Mouse (Mus musculus) gastrocnemius, adult 2 months (tissue): Measurements from ENCODE around the gene Scml4. TPM values are rescaled to one million over a fixed set of nuclear protein-coding genes. Genes with fewer than 3 reads are reported as not detected.

ENCODE experiments used
- DNase-seq: peaks from one replicate; pipeline ENCODE4 v3.0.0; 2022
- H3K27ac ChIP-seq: fragments of 200-600 bp; 2 replicates; pipeline ENCODE4 v1.8.1; 2022; ENCODE audit warnings: mild to moderate bottlenecking
- H3K4me3 ChIP-seq: fragments of 200-600 bp; 2 replicates; pipeline ENCODE4 v1.8.1; 2022; ENCODE audit warnings: mild to moderate bottlenecking, moderate library complexity
- CTCF ChIP-seq: fragments of 200-600 bp; IDR thresholded peaks from 2 replicates; pipeline ENCODE4 v1.8.1; 2022; ENCODE audit warnings: antibody characterized with exemption, mild to moderate bottlenecking, moderate library complexity
- intact Hi-C: fragments of 180-260 bp; cut with DNase I; formaldehyde crosslinking; loops from one replicate; pipeline ENCODE4 v1.15.1; 2025
- total RNA-seq, 2 experiments: library from RNA; stranded (reverse); gene quantifications; 2 replicates each; pipeline ENCODE4 v1.2.3; 2021

The Scml4 gene
- total RNA-seq, 2 experiments from 2014 or later = 0.46 to 0.59 TPM

DNA sequence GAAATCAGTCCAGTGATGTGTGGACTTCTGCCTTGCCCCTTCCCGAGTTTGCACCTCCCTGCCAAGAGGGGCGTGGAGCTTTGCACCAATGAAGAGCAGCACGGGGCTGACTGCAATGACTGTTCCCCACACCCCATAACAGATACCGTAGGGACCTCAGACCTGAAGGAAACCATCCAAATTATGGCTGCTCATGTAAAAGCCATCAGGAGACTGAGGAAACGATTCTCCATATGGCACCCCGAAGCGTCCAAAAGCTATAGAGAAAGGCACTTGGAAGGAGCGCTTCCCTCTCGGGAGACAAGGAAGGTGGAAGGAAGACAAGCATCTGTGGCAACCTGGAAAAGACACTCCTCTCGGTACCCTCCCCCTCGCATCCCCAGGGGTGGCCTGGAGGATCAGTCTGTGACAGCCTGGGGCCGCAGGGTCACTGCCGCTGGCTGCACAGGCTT is 134.2 kb downstream of the Scml4 start:
- TF ChIP-seq CTCF = no peak
- Histone ChIP-seq H3K4me3 (peak overlapping the region; percentile 66), H3K27ac (peak overlapping the region; percentile 93)
- intact Hi-C loops = loop anchor here (5.0 kb wide), 1 partner anchor 228 kb away; the partner anchor contains the start of gene Pdss2
- peak; percentile 76 for DNase-seq

DNA sequence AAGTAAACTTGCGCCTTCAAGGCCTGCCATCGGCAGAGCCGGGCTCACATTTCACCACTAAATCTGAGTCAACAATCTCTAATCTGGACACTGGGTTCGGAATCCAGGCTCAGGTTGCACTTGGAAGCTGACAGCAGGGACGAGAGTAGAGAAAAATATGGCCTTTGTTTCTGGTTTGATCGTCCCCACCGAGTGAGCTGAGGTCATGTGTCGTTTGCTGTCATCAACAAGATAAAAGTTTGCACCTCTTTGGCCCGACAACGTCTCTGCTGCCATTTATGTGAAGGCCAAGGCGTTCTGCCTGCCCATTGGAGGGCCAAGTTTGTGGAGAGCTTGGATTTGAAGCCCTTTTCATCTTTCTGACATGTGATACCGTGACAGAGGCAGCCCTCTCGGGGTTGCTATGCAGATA is 135.3 kb downstream of the Scml4 start:
- DNase-seq = peak; percentile 67
- peak overlapping the region; percentile 66 for H3K4me3 ChIP-seq

GRCm38 (mm10) chr10:42997278-42997677 is 137.1 kb downstream of the Scml4 start:
- intact Hi-C loops = no loop called here

More for the DNA sequence above, 135.3 kb downstream of the Scml4 start:
- peak overlapping the region; percentile 93 for H3K27ac ChIP-seq
- no peak for TF ChIP-seq CTCF
- intact Hi-C loops = no loop called here

GRCm38 (mm10) chr10:42999324-42999723 is 139.2 kb downstream of the Scml4 start:
- intact Hi-C loops = no loop called here
- H3K27ac ChIP-seq = no peak overlapping the region
- no peak overlapping the region for H3K4me3 ChIP-seq
- no peak for DNase-seq
- TF ChIP-seq CTCF = no peak

More at GRCm38 (mm10) chr10:42997278-42997677, 137.1 kb downstream of the Scml4 start:
- H3K4me3 ChIP-seq = peak overlapping the region; percentile 58
- no peak for TF ChIP-seq CTCF
- H3K27ac ChIP-seq = peak overlapping the region; percentile 93
- no peak for DNase-seq

DNA sequence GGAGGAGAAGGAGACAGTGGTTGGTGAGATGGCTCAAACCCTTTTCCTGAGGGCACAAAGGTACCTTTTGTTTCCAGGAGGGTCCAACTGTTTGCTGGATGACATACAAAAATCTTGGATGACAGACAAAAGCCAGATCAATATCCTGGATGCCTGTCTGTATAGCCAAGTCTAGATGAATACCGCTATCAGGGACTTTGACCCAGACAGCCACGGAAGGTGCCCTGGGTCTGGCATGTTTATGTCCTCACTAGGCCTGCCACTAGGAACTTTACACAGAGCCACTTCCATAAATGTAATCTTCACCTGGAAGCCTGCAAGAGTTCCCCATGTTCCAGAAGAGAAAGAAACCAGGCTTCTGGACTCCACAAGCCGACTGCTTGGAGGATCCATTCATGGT is 141.3 kb downstream of the Scml4 start:
- no peak for TF ChIP-seq CTCF
- intact Hi-C loops = no loop called here
- no peak for DNase-seq
- no peak overlapping the region for H3K4me3 ChIP-seq
- peak overlapping the region; percentile 78; the same call in 1 of the 2 replicates for H3K27ac ChIP-seq

DNA sequence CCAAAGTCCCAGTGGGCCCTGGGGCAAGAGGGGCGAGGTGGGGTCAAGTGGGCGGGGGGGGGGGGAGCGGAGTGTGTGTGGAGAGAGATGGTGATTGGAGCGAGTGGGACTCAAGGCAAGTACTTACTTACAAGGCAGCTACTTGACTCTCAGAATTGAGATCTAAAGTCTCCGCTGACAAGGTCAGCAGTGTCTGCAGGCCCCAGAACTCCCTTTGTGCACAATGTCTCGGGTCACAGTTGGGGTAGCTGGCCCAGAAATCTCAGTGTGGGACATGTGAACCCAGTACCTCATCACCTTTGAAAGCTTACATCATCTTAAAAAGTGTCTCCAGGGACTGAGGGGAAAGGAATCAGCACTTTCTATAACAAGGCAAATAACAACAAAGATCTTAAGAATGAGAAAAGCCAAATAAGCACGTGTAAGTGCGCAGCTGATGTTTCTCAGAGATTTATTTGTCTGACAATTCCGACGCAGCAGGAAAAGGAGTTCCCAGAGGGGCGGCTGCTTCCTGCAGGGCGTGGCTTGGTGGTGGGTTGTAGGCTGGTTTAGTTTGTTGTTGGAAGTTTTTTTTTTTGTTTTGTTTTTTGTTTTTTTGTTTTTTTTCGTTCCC is 142.0 kb downstream of the Scml4 start:
- Histone ChIP-seq H3K4me3 (peak overlapping the region; percentile 66), H3K27ac (peak overlapping the region; percentile 78)
- DNase-seq = no peak
- no peak for TF ChIP-seq CTCF
- intact Hi-C loops = no loop called here

DNA sequence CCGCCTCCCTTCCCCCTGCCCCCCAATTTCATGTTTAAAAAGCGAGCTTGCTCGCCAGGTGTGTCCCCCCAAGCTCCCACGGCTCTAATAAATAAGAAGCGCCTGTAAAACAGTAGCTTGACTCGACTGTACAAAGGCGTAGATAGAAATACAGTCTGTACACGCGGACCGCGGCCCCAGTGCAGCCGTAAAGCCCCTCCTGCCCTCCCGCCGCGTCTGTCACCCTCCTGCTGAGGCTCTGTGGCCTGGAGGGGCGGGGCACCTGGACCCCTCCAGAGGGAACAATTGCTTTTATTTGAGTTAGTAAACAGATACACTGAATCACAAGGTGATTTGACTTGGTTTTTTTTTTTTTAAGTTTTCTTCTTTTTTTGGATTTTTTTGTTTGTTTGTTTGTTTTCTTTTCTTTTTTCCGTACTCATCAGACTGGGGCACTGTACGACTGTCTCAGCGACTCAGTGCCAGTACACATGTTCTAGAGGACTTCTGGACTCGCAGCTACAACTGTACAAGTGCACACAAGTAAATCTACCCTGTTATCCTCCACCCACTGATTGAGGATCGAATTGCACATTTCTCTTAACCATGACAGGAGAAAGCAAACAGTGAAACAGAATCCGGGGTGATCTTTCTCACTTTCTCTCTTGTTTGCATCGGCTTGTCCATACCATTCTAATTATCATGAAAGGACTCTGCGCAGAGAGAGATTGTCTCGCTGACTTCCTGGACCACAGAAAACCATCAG is 142.7 kb downstream of the Scml4 start:
- no peak for DNase-seq
- Histone ChIP-seq H3K27ac (peak overlapping the region; percentile 78), H3K4me3 (peak overlapping the region; percentile 66)
- intact Hi-C loops = no loop called here
- no peak for TF ChIP-seq CTCF

GRCm38 (mm10) chr10:43003466-43003757 is 143.2 kb downstream of the Scml4 start:
- Histone ChIP-seq H3K27ac (peak overlapping the region; percentile 78), H3K4me3 (peak overlapping the region; percentile 66)
- intact Hi-C loops = no loop called here
- no peak for DNase-seq
- TF ChIP-seq CTCF = no peak

DNA sequence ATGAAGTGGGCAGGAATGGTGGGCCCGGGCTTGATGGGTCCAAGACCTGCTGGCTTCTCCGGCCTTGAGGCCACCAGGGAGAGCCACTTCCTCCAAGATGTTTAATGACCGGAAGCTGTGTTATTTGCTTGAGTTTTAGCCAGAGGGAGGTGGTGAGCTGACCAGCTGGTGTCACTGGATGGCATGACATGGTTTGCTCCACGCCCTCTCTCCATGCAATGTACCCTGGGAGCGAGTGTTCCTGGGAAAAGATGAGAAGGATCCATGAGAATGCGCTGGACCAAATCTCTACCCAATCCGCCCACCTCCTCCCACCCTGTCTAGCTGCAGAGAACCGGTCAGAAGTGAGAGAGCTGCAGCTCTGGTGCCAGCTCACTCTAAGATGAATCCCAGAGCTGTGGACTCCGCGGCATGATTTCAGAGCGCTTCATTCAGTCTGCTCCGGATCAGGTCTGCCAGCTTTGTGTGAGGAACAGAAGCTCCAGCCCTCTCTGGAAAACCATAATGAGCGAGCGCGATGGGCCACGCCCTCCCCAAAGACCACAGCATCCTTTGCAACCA is 144.1 kb downstream of the Scml4 start:
- intact Hi-C loops = no loop called here
- H3K27ac ChIP-seq = peak overlapping the region; percentile 78
- no peak for DNase-seq
- no peak overlapping the region for H3K4me3 ChIP-seq
- no peak for TF ChIP-seq CTCF

- Histone ChIP-seq H3K4me3 (no peak overlapping the region), H3K27ac (peak overlapping the region; percentile 78)
- intact Hi-C loops = loop anchor here (5.0 kb wide), 1 partner anchor 167 kb away; the partner anchor contains the start of genes 9030612E09Rik and Sobp
- TF ChIP-seq CTCF = no peak
- DNase-seq = no peak
These were observed 144.9 kb downstream of the Scml4 start for GRCm38 (mm10) chr10:43005031-43005430.

GRCm38 (mm10) chr10:43005677-43006076 is 145.5 kb downstream of the Scml4 start:
- H3K4me3 ChIP-seq = no peak overlapping the region
- H3K27ac ChIP-seq = peak overlapping the region; percentile 78
- DNase-seq = no peak
- no peak for TF ChIP-seq CTCF
- intact Hi-C loops = loop anchor here (5.0 kb wide), 1 partner anchor 167 kb away; the partner anchor contains the start of genes 9030612E09Rik and Sobp

DNA sequence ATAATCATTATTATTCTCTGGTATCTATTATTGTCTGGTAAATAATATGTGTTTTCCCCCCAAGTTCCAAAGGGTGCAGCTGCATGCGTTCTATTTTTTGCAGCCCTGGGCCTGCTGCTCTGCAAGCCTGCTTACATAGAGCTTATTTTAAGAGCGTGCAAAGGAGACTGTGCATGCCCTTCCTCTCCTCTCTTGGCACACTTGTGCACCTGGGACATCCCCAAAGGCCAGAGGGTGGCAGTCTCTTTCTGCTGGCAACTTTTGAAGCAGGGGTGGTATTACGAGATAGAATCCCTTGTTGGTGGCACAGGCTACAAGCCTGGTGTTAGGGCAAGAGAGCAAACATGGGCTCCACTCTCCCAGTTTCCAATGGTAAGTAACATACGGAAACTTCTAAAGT is 146.4 kb downstream of the Scml4 start:
- peak overlapping the region; percentile 78 for H3K27ac ChIP-seq
- peak; percentile 83 for DNase-seq
- no peak overlapping the region for H3K4me3 ChIP-seq
- TF ChIP-seq CTCF = peak; percentile 67
- intact Hi-C loops = loop anchor here (5.0 kb wide), 1 partner anchor 166 kb away; the partner anchor contains the start of genes 9030612E09Rik and Sobp

DNA sequence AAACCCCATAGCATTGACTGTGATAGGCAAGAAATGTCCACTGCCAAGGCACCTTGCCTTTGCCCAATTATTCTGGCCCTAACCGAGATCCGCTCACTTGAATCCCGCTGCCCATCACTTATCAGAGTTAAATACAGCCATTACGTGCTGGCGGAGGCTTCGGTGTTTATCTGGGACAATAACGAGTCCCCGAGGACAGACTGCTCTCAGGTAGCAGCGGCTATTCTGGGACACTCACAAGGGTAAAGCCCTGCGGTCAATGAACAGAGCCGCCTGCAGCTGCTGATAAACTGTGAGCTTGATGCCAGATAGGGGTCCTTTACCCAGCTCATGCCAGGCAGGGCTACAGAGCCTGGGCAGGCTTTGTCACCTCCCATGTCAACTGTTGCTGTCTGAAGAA is 147.9 kb downstream of the Scml4 start:
- Histone ChIP-seq H3K4me3 (no peak overlapping the region), H3K27ac (peak overlapping the region; percentile 78)
- peak; percentile 47 for DNase-seq
- intact Hi-C loops = loop anchor here (5.0 kb wide), 1 partner anchor 164 kb away; the partner anchor contains the start of genes 9030612E09Rik and Sobp
- no peak for TF ChIP-seq CTCF

Other genes with a start within 250 kb of the Scml4 start
- gene Sec63, start 98.9 kb upstream of the Scml4 start, total RNA-seq = 10 to 100 TPM; 24.1 to 26.2 TPM